Mouse (Mus musculus) lung, embryonic 14.5 days (tissue): ENCODE measurements around the gene Rbm19. TPM values are rescaled to one million over a fixed set of nuclear protein-coding genes. Genes with fewer than 3 reads are reported as not detected.

ENCODE experiments used
- ATAC-seq: fragments of 200-750 bp; cut with Nextera tagmentation; 2 replicates; pipeline ENCODE4 v1.8.0; 2017; ENCODE audit warnings: mild to moderate bottlenecking, moderate TSS enrichment, moderate library complexity; ENCODE audit not compliant: insufficient read depth
- DNase-seq: peaks from one replicate; pipeline ENCODE4 v3.0.0-alpha.2; 2015
- H3K27ac ChIP-seq: fragments of 300-500 bp; sonication (generic); 2 replicates; pipeline ENCODE4 v1.5.1; 2014; ENCODE audit warnings: low read depth, mild to moderate bottlenecking, moderate library complexity
- H3K27me3 ChIP-seq: fragments of 300-500 bp; sonication (generic); 2 replicates; pipeline ENCODE4 v1.6.1; 2014; ENCODE audit warnings: low read length, control low read depth; ENCODE audit not compliant: insufficient read depth
- H3K36me3 ChIP-seq: fragments of 300-500 bp; sonication (generic); 2 replicates; pipeline ENCODE4 v1.6.1; 2014; ENCODE audit warnings: control low read depth; ENCODE audit not compliant: insufficient read depth
- H3K4me1 ChIP-seq: fragments of 300-500 bp; sonication (generic); 2 replicates; pipeline ENCODE4 v1.6.1; 2014; ENCODE audit warnings: antibody characterized with exemption, control low read depth; ENCODE audit not compliant: insufficient read depth
- H3K4me2 ChIP-seq: fragments of 300-500 bp; sonication (generic); 2 replicates; pipeline ENCODE4 v1.6.1; 2014; ENCODE audit warnings: mild to moderate bottlenecking
- H3K4me3 ChIP-seq: fragments of 300-500 bp; sonication (generic); 2 replicates; pipeline ENCODE4 v1.5.1; 2014; ENCODE audit warnings: low read depth, low read length
- H3K9ac ChIP-seq: fragments of 300-500 bp; sonication (generic); 2 replicates; pipeline ENCODE4 v1.6.1; 2014
- H3K9me3 ChIP-seq: fragments of 300-500 bp; sonication (generic); 2 replicates; pipeline ENCODE4 v1.6.1; 2016; ENCODE audit warnings: low read depth, low read length, control low read depth
- CTCF ChIP-seq: IDR thresholded peaks from 2 replicates; pipeline ENCODE4 v1.5.1; 2016; ENCODE audit warnings: antibody characterized with exemption, low read depth
- WGBS: fragments of 180-500 bp; shearing (Covaris S2); extraction: QIAGEN DNeasy Blood & Tissue Kit; methylation state at CpG from one replicate; pipeline ENCODE4 v1.1.7; 2014; 5-methylcytosine and 5-hydroxymethylcytosine counted together
- polyA plus RNA-seq: library from polyadenylated mRNA; unstranded; fragments of >200 nt; fragmentation: Nextera tagmentation; extraction: Ambion mirVana; gene quantifications from 2 replicates; pipeline ENCODE4 v1.2.1, GENCODE M21; 2014

Rbm19 gene
- 23.0 and 26.9 TPM in 2 replicates for polyA plus RNA-seq

GRCm38 (mm10) chr5:120116261-120117050, at the start of gene Rbm19:
TSS of gene Rbm19 (plus strand) at chr5:120116465.
- under 1% methylated on average over 46 of the region's 46 CpGs for WGBS

GRCm38 (mm10) chr5:120067266-120067665, 49.0 kb upstream of the Rbm19 start:
- WGBS = 7% methylated on average over 6 of the region's 6 CpGs
- Histone ChIP-seq H3K9ac (no peak overlapping the region), H3K27ac (no peak overlapping the region), H3K4me1 (peaks cover 5% of the 10 kb centered on the region; the same call in 1 of the 2 replicates), H3K4me3 (no peak overlapping the region), H3K9me3 (no peaks in the 10 kb centered on the region), H3K4me2 (peak overlapping the region; percentile 38), H3K36me3 (no peaks in the 10 kb centered on the region), H3K27me3 (no peaks in the 10 kb centered on the region)
- peak; percentile 78; the same call in 1 of the 2 replicates for ATAC-seq
- DNase-seq = peak; percentile 32
- TF ChIP-seq CTCF = no peak

More at GRCm38 (mm10) chr5:120116261-120117050, at the start of gene Rbm19:
- DNase-seq = peak; percentile 97
- no peak within 1 kb of the TSS for H3K27ac ChIP-seq
- ATAC-seq = peak; percentile 83
- H3K27me3 ChIP-seq = no peaks in the 10 kb centered on the region
- peaks cover 29% of the 10 kb centered on the region for H3K36me3 ChIP-seq
- H3K9me3 ChIP-seq = no peaks in the 10 kb centered on the region
- H3K4me3 ChIP-seq = peak within 1 kb of the TSS; percentile 85
- peak within 1 kb of the TSS; percentile 64 for H3K9ac ChIP-seq
- TF ChIP-seq CTCF = peak; percentile 34
- 0 out of 2 replicates have a peak, but pooled peaks cover 3% of the 10 kb centered on the region for H3K4me1 ChIP-seq
- peak within 1 kb of the TSS; percentile 86 for H3K4me2 ChIP-seq

GRCm38 (mm10) chr5:120074101-120074500, 42.2 kb upstream of the Rbm19 start:
- WGBS = 17% methylated on average over 9 of the region's 9 CpGs
- Histone ChIP-seq H3K4me2 (no peak overlapping the region), H3K27ac (no peak overlapping the region), H3K36me3 (no peaks in the 10 kb centered on the region), H3K4me3 (no peak overlapping the region), H3K9me3 (no peaks in the 10 kb centered on the region), H3K9ac (no peak overlapping the region), H3K4me1 (no peaks in the 10 kb centered on the region; the same call in 1 of the 2 replicates), H3K27me3 (no peaks in the 10 kb centered on the region)
- no peak; the same call in 1 of the 2 replicates for ATAC-seq
- TF ChIP-seq CTCF = no peak
- DNase-seq = peak; percentile 47

- Histone ChIP-seq H3K27me3 (no peaks in the 10 kb centered on the region; the same call in 1 of the 2 replicates), H3K27ac (no peak overlapping the region), H3K36me3 (no peaks in the 10 kb centered on the region), H3K4me1 (no peaks in the 10 kb centered on the region), H3K9me3 (no peaks in the 10 kb centered on the region), H3K9ac (no peak overlapping the region), H3K4me3 (no peak overlapping the region), H3K4me2 (no peak overlapping the region)
- DNase-seq (no peak), ATAC-seq (no peak)
- WGBS = 18% methylated on average over 9 of the region's 9 CpGs
- no peak for TF ChIP-seq CTCF
Observed at GRCm38 (mm10) chr5:120080027-120080426, 36.2 kb upstream of the Rbm19 start.

GRCm38 (mm10) chr5:120080468-120080867, 35.8 kb upstream of the Rbm19 start:
- Histone ChIP-seq H3K36me3 (no peaks in the 10 kb centered on the region), H3K9me3 (no peaks in the 10 kb centered on the region), H3K27ac (no peak overlapping the region), H3K9ac (no peak overlapping the region), H3K4me3 (no peak overlapping the region), H3K27me3 (no peaks in the 10 kb centered on the region; the same call in 1 of the 2 replicates), H3K4me1 (no peaks in the 10 kb centered on the region), H3K4me2 (no peak overlapping the region)
- TF ChIP-seq CTCF = no peak
- WGBS = 61% methylated on average over 6 of the region's 6 CpGs
- DNase-seq = no peak
- ATAC-seq = no peak

- H3K9me3 ChIP-seq = no peaks in the 10 kb centered on the region
- peak; percentile 67 for ATAC-seq
- H3K4me3 ChIP-seq = no peak overlapping the region
- no peaks in the 10 kb centered on the region for H3K36me3 ChIP-seq
- DNase-seq = peak; percentile 99
- no peak overlapping the region for H3K9ac ChIP-seq
- under 1% methylated on average over 16 of the region's 16 CpGs for WGBS
- no peaks in the 10 kb centered on the region for H3K4me1 ChIP-seq
- H3K4me2 ChIP-seq = peak overlapping the region; percentile 46
- no peak overlapping the region for H3K27ac ChIP-seq
- no peaks in the 10 kb centered on the region for H3K27me3 ChIP-seq
- TF ChIP-seq CTCF = peak; percentile 99
Observed at GRCm38 (mm10) chr5:120088561-120088960, 27.7 kb upstream of the Rbm19 start.

- WGBS = 58% methylated on average over 7 of the region's 7 CpGs
- Histone ChIP-seq H3K4me2 (no peak overlapping the region), H3K4me1 (no peaks in the 10 kb centered on the region), H3K36me3 (no peaks in the 10 kb centered on the region), H3K27ac (no peak overlapping the region), H3K4me3 (no peak overlapping the region), H3K27me3 (no peaks in the 10 kb centered on the region), H3K9ac (no peak overlapping the region), H3K9me3 (no peaks in the 10 kb centered on the region)
- ATAC-seq (no peak), DNase-seq (peak; percentile 77)
- TF ChIP-seq CTCF = peak; percentile 73
Observed at GRCm38 (mm10) chr5:120094602-120095001, 21.7 kb upstream of the Rbm19 start.
